Mouse (Mus musculus): ENCODE data around the gene Uba7.

DNA sequence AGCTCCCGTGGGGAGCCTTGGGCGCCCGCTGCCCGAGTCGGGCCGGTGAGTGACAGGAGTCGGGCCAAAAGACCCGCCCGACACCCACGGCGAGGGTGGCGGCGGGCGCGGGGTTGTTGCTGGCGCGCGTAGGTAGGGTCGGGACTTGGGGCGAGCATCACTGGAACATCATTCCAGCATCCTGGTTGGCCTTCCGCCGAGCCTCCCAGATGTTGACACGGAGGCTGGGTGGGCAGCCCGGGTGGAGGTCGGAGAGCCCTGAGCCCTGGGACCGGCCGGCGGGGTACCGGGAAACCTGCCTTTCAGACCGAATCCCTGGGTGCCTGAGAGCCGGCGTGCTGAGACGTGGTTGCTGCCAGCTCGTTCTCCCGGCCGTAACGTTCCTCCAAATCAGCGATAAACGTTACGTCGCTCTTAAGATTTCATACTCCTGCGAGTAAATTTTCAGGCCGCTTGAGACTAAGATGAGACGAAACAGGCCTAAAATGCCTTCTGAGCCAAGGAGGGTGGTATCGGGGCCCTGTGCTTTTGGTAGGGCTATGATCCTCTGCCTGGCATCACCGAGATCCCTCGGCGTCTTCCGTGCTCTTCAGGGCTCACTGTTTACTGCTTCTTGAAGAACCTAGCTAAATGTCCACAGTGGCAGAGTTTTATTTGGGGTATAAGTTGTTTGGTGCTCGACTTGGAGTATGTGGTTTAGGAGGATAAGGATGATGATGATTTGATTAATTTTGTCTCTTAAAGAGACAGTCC is 27.6 kb downstream of the Uba7 start:
- TF ChIP-seq CTCF (IDR thresholded peaks at IDR 0.05; ENCODE audit: control insufficient read depth, insufficient read depth, insufficient read length) (no peak), MAX (IDR thresholded peaks at IDR 0.05) (no peak)
